Mouse (Mus musculus) telencephalon, adult 2 months (tissue): ENCODE data around the gene Ccdc54.

Experiments
- DNase-seq: peaks from one replicate; pipeline ENCODE4 v3.0.0-alpha.2; 2011; ENCODE audit warnings: low read depth, low spot score

The Ccdc54 gene

GRCm38 (mm10) chr16:50542554-50543333, 48.2 kb downstream of the Ccdc54 start:
- no peak for DNase-seq
